Mouse (Mus musculus) limb, embryonic 11.5 days (tissue): ENCODE results near the gene Gm8720. TPM values are rescaled to one million over a fixed set of nuclear protein-coding genes. Genes with fewer than 3 reads are reported as not detected.
"Not testable (repeated sequence)": the region's sequence is repeated elsewhere in the genome, so short reads cannot be mapped to it uniquely, and the experiment has no call there.

ENCODE experiments used
- ATAC-seq: fragments of 200-750 bp; cut with Nextera tagmentation; 2 replicates; pipeline ENCODE4 v1.8.0; 2017; ENCODE audit warnings: low read depth; ENCODE audit not compliant: insufficient number of reproducible peaks, low FRiP score, low TSS enrichment
- DNase-seq: peaks from one replicate; pipeline ENCODE4 v3.0.0-alpha.2; 2015; ENCODE audit warnings: low spot score
- H3K27ac ChIP-seq: fragments of 300-500 bp; sonication (generic); replicated peaks from 2 replicates; pipeline ENCODE4 v1.5.1; 2014; ENCODE audit warnings: low read depth, mild to moderate bottlenecking, low read length
- H3K27me3 ChIP-seq: fragments of 300-500 bp; sonication (generic); 2 replicates; pipeline ENCODE4 v1.6.1; 2014; ENCODE audit warnings: mild to moderate bottlenecking, low read length, mixed read lengths; ENCODE audit not compliant: control insufficient read depth, insufficient read depth
- H3K36me3 ChIP-seq: fragments of 300-500 bp; sonication (generic); 2 replicates; pipeline ENCODE4 v1.6.1; 2014; ENCODE audit warnings: mild to moderate bottlenecking, low read length, moderate library complexity, mixed read lengths; ENCODE audit not compliant: control insufficient read depth, insufficient read depth
- H3K4me1 ChIP-seq: fragments of 300-500 bp; sonication (generic); 2 replicates; pipeline ENCODE4 v1.6.1; 2014; ENCODE audit warnings: low read length, mixed read lengths; ENCODE audit not compliant: control insufficient read depth, insufficient read depth
- H3K4me2 ChIP-seq: fragments of 300-500 bp; sonication (generic); 2 replicates; pipeline ENCODE4 v1.6.1; 2014; ENCODE audit warnings: low read depth, mild to moderate bottlenecking, moderate library complexity; ENCODE audit not compliant: severe bottlenecking
- H3K4me3 ChIP-seq: fragments of 300-500 bp; sonication (generic); 2 replicates; pipeline ENCODE4 v1.5.1; 2014; ENCODE audit warnings: low read depth, low read length
- H3K9ac ChIP-seq: fragments of 300-500 bp; sonication (generic); 2 replicates; pipeline ENCODE4 v1.6.1; 2014; ENCODE audit warnings: mild to moderate bottlenecking, low read length
- H3K9me3 ChIP-seq: fragments of 300-500 bp; sonication (generic); 2 replicates; pipeline ENCODE4 v1.6.1; 2016; ENCODE audit warnings: low read length; ENCODE audit not compliant: control insufficient read depth
- WGBS: fragments of 180-500 bp; shearing (Covaris S2); extraction: QIAGEN DNeasy Blood & Tissue Kit; methylation state at CpG from one replicate; pipeline ENCODE4 v1.1.7; 2014; 5-methylcytosine and 5-hydroxymethylcytosine counted together
- polyA plus RNA-seq: library from polyadenylated mRNA; unstranded; fragments of >200 nt; fragmentation: Nextera tagmentation; extraction: Ambion mirVana; gene quantifications from 2 replicates; pipeline ENCODE4 v1.2.1, GENCODE M21; 2014

Gene Gm8720
- not detected in 2 replicates for polyA plus RNA-seq

DNA sequence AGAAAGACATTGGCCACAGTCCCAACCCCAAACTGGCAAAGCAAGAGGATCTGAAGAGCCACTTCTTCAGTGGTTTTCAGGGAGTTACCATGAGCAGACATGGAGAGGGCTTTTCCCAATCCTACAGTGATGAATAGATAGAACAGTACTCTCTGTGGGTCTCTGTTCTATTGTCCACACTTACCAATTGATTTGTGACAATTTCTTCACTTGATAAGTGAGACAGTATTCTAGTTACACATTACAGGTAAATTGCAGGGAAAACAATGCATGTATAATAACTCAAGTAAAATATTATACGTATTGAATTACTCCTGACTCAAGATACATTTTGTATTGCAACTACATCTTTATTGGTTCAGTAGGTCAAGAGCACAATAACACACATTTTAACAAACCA, at the start of gene Gm8720:
Gene Gm8720 (minus strand): TSS at position 101 of the 400 bp plus-strand sequence.
- ATAC-seq, H3K9me3 ChIP-seq, DNase-seq, H3K36me3 ChIP-seq, H3K4me3 ChIP-seq, H3K4me1 ChIP-seq, H3K27ac ChIP-seq, H3K27me3 ChIP-seq, H3K4me2 ChIP-seq, H3K9ac ChIP-seq: not testable (repeated sequence)
- WGBS: no CpG with 5 or more reads among the region's 1 CpGs

DNA sequence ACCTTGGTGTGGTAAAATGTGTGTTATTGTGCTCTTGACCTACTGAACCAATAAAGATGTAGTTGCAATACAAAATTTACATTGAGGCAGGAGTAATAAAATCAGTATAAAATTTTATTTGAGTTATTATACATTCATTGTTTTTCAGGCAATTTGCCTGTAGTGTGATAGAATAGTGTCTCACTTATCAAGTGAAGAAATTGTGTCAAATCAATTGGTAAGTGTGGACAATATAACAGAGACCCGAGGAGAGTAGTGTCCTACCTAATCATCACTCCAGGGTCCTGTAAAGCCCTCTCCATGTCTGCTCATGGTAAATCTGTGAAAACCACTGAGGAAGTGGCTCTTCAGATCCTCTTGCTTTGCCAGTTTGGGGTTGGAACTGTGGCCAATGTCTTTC, 12.0 kb downstream of the Gm8720 start, which contains the start of gene Vmn1r163:
Gene Vmn1r163 (plus strand): TSS at position 301 of the 400 bp plus-strand sequence.
- H3K4me1 ChIP-seq, H3K4me2 ChIP-seq, H3K36me3 ChIP-seq, H3K27me3 ChIP-seq, H3K9me3 ChIP-seq, H3K27ac ChIP-seq, DNase-seq, H3K4me3 ChIP-seq, ATAC-seq, H3K9ac ChIP-seq: not testable (repeated sequence)
- WGBS: no CpG with 5 or more reads among the region's 1 CpGs

DNA sequence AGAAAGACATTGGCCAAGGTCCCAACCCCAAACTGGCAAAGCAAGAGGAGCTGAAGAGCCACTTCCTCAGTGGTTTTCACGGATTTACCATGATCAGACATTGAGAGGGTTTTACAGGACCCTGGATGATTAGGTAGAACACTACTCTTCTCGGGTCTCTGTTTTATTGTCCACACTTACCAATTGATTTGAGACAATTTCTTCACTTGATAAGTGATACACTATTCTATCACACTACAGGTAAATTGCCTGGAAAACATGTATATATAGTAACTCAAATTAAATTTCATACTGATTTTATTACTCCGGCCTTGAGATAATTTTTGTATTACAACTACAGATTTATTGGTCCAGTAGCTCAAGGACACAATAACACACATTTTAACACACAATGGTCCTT, 47.4 kb downstream of the Gm8720 start, which contains the start of gene Gm4216:
Gene Gm4216 (minus strand): TSS at position 101 of the 400 bp plus-strand sequence.
- not testable (repeated sequence) for H3K4me3 ChIP-seq, H3K9ac ChIP-seq, H3K36me3 ChIP-seq, ATAC-seq, DNase-seq, H3K27ac ChIP-seq, H3K9me3 ChIP-seq, H3K4me2 ChIP-seq, H3K4me1 ChIP-seq, H3K27me3 ChIP-seq
- WGBS: no CpG with 5 or more reads among the region's 3 CpGs

Other genes with a start within 250 kb of the Gm8720 start
- not detected in 2 replicates for gene Vmn1r159, start 223.9 kb downstream of the Gm8720 start, polyA plus RNA-seq
- gene Vmn1r160, start 196.2 kb downstream of the Gm8720 start, polyA plus RNA-seq: not detected in 2 replicates
- gene Gm4214, start 82.8 kb downstream of the Gm8720 start, polyA plus RNA-seq: not detected in 2 replicates
- gene Gm4216, start 47.5 kb downstream of the Gm8720 start, polyA plus RNA-seq: not detected in 2 replicates
- gene Vmn1r163, start 11.9 kb downstream of the Gm8720 start, polyA plus RNA-seq: not detected in 2 replicates
- not detected in 2 replicates for gene Gm10662, start 77.0 kb upstream of the Gm8720 start, polyA plus RNA-seq
- not detected in 2 replicates for gene Vmn1r165, start 149.9 kb upstream of the Gm8720 start, polyA plus RNA-seq
- not detected in 2 replicates for gene Vmn1r166, start 184.2 kb upstream of the Gm8720 start, polyA plus RNA-seq
- not detected in 2 replicates for gene Gm6902, start 211.4 kb upstream of the Gm8720 start, polyA plus RNA-seq
- gene Nlrp4e, start 233.7 kb upstream of the Gm8720 start, polyA plus RNA-seq: not detected in 2 replicates